Mouse (Mus musculus) stomach, postnatal 0 days (tissue): ENCODE data around the gene Nr4a1.

Experiments
- CTCF ChIP-seq: IDR thresholded peaks from 2 replicates; pipeline ENCODE4 v1.5.1; 2016; ENCODE audit warnings: antibody characterized with exemption, low read depth, mild to moderate bottlenecking, moderate library complexity
- EP300 ChIP-seq: optimal IDR thresholded peaks from 2 replicates; pipeline ENCODE3; 2016; ENCODE audit warnings: antibody characterized with exemption

DNA sequence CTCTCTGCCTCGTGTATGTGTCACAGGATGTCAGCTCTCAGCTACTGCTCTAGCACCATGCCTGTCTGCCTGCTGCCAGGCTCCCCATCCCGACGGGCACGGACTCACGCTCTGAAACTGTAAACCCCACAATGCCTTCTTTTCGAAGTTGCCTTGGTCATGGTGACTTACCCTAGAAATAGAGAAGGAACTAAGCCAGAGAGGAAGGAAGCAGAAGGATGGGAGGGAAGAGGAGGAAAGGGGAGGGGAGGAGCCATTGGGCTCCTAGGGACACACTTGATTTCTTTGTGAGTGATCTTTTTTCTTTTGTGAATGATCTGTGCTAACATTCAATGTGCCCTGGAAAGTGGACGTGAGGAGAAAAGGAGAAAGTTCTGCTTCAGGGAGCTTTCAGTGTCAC lies 43.9 kb downstream of the Nr4a1 start:
- TF ChIP-seq CTCF (no peak), EP300 (no peak)
